Mouse (Mus musculus) lung, embryonic 14.5 days (tissue): ENCODE measurements at regions not wholly inside any gene's neighbourhood (a gene's known extent, or its start where the extent isn't known, plus 50 kb on each side); places are given as distances from the start of the nearest gene placed in this dataset.

Source experiments
- ATAC-seq: fragments of 200-750 bp; cut with Nextera tagmentation; 2 replicates; pipeline ENCODE4 v1.8.0; 2017; ENCODE audit warnings: mild to moderate bottlenecking, moderate TSS enrichment, moderate library complexity; ENCODE audit not compliant: insufficient read depth
- DNase-seq: peaks from one replicate; pipeline ENCODE4 v3.0.0-alpha.2; 2015
- H3K27ac ChIP-seq: fragments of 300-500 bp; sonication (generic); 2 replicates; pipeline ENCODE4 v1.5.1; 2014; ENCODE audit warnings: low read depth, mild to moderate bottlenecking, moderate library complexity
- H3K27me3 ChIP-seq: fragments of 300-500 bp; sonication (generic); 2 replicates; pipeline ENCODE4 v1.6.1; 2014; ENCODE audit warnings: low read length, control low read depth; ENCODE audit not compliant: insufficient read depth
- H3K36me3 ChIP-seq: fragments of 300-500 bp; sonication (generic); 2 replicates; pipeline ENCODE4 v1.6.1; 2014; ENCODE audit warnings: control low read depth; ENCODE audit not compliant: insufficient read depth
- H3K4me1 ChIP-seq: fragments of 300-500 bp; sonication (generic); 2 replicates; pipeline ENCODE4 v1.6.1; 2014; ENCODE audit warnings: antibody characterized with exemption, control low read depth; ENCODE audit not compliant: insufficient read depth
- H3K4me2 ChIP-seq: fragments of 300-500 bp; sonication (generic); 2 replicates; pipeline ENCODE4 v1.6.1; 2014; ENCODE audit warnings: mild to moderate bottlenecking
- H3K4me3 ChIP-seq: fragments of 300-500 bp; sonication (generic); 2 replicates; pipeline ENCODE4 v1.5.1; 2014; ENCODE audit warnings: low read depth, low read length
- H3K9ac ChIP-seq: fragments of 300-500 bp; sonication (generic); 2 replicates; pipeline ENCODE4 v1.6.1; 2014
- H3K9me3 ChIP-seq: fragments of 300-500 bp; sonication (generic); 2 replicates; pipeline ENCODE4 v1.6.1; 2016; ENCODE audit warnings: low read depth, low read length, control low read depth
- CTCF ChIP-seq: IDR thresholded peaks from 2 replicates; pipeline ENCODE4 v1.5.1; 2016; ENCODE audit warnings: antibody characterized with exemption, low read depth
- WGBS: fragments of 180-500 bp; shearing (Covaris S2); extraction: QIAGEN DNeasy Blood & Tissue Kit; methylation state at CpG from one replicate; pipeline ENCODE4 v1.1.7; 2014; 5-methylcytosine and 5-hydroxymethylcytosine counted together

- Histone ChIP-seq H3K27ac (no peak overlapping the region), H3K4me1 (no peaks in the 10 kb centered on the region), H3K36me3 (no peaks in the 10 kb centered on the region), H3K9ac (no peak overlapping the region), H3K27me3 (no peaks in the 10 kb centered on the region), H3K4me2 (no peak overlapping the region), H3K9me3 (no peaks in the 10 kb centered on the region), H3K4me3 (no peak overlapping the region)
- no peak for TF ChIP-seq CTCF
- no peak for DNase-seq
- no peak for ATAC-seq
- WGBS: 58% methylated on average over 1 of the region's 1 CpGs
Measured at GRCm38 (mm10) chr16:64251155-64251554, 351.1 kb downstream of the Csnka2ip start.

GRCm38 (mm10) chr16:64248743-64249142, 353.5 kb downstream of the Csnka2ip start:
- TF ChIP-seq CTCF: no peak
- H3K4me3 ChIP-seq: no peak overlapping the region
- no peak for ATAC-seq
- H3K27ac ChIP-seq: no peak overlapping the region
- no peak for DNase-seq
- H3K9ac ChIP-seq: no peak overlapping the region
- no peaks in the 10 kb centered on the region for H3K36me3 ChIP-seq
- no peaks in the 10 kb centered on the region for H3K4me1 ChIP-seq
- 63% methylated on average over 4 of the region's 4 CpGs for WGBS
- no peaks in the 10 kb centered on the region for H3K9me3 ChIP-seq
- no peaks in the 10 kb centered on the region for H3K27me3 ChIP-seq
- H3K4me2 ChIP-seq: no peak overlapping the region

GRCm38 (mm10) chr16:64245942-64246341, 356.3 kb downstream of the Csnka2ip start:
- Histone ChIP-seq H3K4me1 (no peaks in the 10 kb centered on the region), H3K4me3 (no peak overlapping the region), H3K4me2 (no peak overlapping the region), H3K36me3 (no peaks in the 10 kb centered on the region), H3K27me3 (no peaks in the 10 kb centered on the region), H3K27ac (no peak overlapping the region), H3K9ac (no peak overlapping the region), H3K9me3 (no peaks in the 10 kb centered on the region)
- ATAC-seq (no peak), DNase-seq (no peak)
- TF ChIP-seq CTCF: no peak
- WGBS: 74% methylated on average over 1 of the region's 1 CpGs

GRCm38 (mm10) chr16:64224336-64224735, 360.4 kb upstream of the Epha3 start:
- Histone ChIP-seq H3K4me3 (no peak overlapping the region), H3K27me3 (no peaks in the 10 kb centered on the region), H3K4me2 (no peak overlapping the region), H3K9me3 (no peaks in the 10 kb centered on the region), H3K9ac (no peak overlapping the region), H3K4me1 (no peaks in the 10 kb centered on the region), H3K36me3 (no peaks in the 10 kb centered on the region), H3K27ac (no peak overlapping the region)
- DNase-seq (no peak), ATAC-seq (no peak)
- WGBS: 73% methylated on average over 3 of the region's 3 CpGs
- TF ChIP-seq CTCF: no peak

- WGBS: 69% methylated on average over 5 of the region's 5 CpGs
- no peaks in the 10 kb centered on the region for H3K9me3 ChIP-seq
- no peak for DNase-seq
- no peaks in the 10 kb centered on the region for H3K4me1 ChIP-seq
- H3K4me2 ChIP-seq: no peak overlapping the region
- no peaks in the 10 kb centered on the region for H3K36me3 ChIP-seq
- no peak overlapping the region for H3K27ac ChIP-seq
- no peak overlapping the region for H3K9ac ChIP-seq
- no peak for TF ChIP-seq CTCF
- no peak for ATAC-seq
- H3K27me3 ChIP-seq: no peaks in the 10 kb centered on the region
- H3K4me3 ChIP-seq: no peak overlapping the region
Measured at GRCm38 (mm10) chr16:64216671-64217070, 352.7 kb upstream of the Epha3 start.

GRCm38 (mm10) chr16:64211895-64212294, 347.9 kb upstream of the Epha3 start:
- ATAC-seq: peak; percentile 49; the same call in 1 of the 2 replicates
- peak; percentile 85 for DNase-seq
- no peaks in the 10 kb centered on the region for H3K27me3 ChIP-seq
- no peak overlapping the region for H3K27ac ChIP-seq
- WGBS: 35% methylated on average over 1 of the region's 1 CpGs
- H3K4me3 ChIP-seq: no peak overlapping the region
- H3K4me1 ChIP-seq: no peaks in the 10 kb centered on the region
- H3K4me2 ChIP-seq: no peak overlapping the region
- no peaks in the 10 kb centered on the region for H3K36me3 ChIP-seq
- no peak overlapping the region for H3K9ac ChIP-seq
- TF ChIP-seq CTCF: no peak
- H3K9me3 ChIP-seq: no peaks in the 10 kb centered on the region

- Histone ChIP-seq H3K27ac (peak overlapping the region; percentile 33; the same call in 1 of the 2 replicates), H3K36me3 (no peaks in the 10 kb centered on the region), H3K4me2 (no peak overlapping the region), H3K4me1 (no peaks in the 10 kb centered on the region), H3K9ac (no peak overlapping the region), H3K4me3 (no peak overlapping the region), H3K27me3 (no peaks in the 10 kb centered on the region), H3K9me3 (no peaks in the 10 kb centered on the region)
- ATAC-seq (peak; percentile 68), DNase-seq (peak; percentile 51)
- WGBS: 23% methylated on average over 8 of the region's 8 CpGs
- no peak for TF ChIP-seq CTCF
Measured at GRCm38 (mm10) chr16:64166676-64167407, 302.9 kb upstream of the Epha3 start.
